Mouse (Mus musculus): Measurements from ENCODE around the gene Rex1bd.

The Rex1bd gene

DNA sequence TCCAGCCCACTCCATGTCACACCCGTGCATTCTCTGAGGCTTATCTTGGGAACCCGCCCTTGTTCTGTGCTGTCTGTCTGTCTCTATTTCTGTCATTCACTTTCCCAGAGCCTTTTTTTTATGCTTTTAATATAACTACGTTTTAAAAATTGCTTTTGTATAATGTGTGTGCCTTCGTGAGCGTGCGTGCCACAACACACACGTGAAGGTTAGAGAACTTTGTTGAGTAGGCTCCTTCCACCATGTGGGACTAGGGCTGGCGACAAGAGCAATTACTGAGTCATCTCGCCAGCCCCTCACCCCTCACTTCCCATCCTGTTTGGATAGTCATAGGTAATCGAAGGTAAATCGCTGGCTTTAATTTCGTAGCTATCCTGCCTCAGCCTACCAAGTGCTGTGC, 4.0 kb downstream of the Rex1bd start:
- no peak for DNase-seq (ENCODE audit: extremely low spot score, low spot score)

- no peak for DNase-seq (ENCODE audit: extremely low spot score, low spot score)
Observed at GRCm38 (mm10) chr8:70501820-70502529, 4.6 kb downstream of the Rex1bd start.

GRCm38 (mm10) chr8:70500386-70501301, 5.9 kb downstream of the Rex1bd start:
- no peak for DNase-seq (ENCODE audit: extremely low spot score, low spot score)

DNA sequence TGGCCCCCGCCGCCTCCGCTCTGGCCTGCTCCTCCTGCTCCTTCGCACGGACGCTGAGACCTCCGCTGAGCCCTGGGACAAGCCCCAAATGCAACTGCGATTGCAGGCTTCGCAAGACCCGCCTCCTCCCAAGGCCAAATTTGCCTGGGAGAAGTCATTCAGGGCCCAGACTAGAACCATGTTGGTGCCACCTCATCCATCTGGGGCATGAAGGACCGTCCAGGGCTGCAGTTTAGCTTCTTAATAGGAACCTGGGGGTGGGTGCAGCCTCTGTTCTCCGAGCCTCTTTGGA, 10.8 kb downstream of the Rex1bd start:
- peak; percentile 39 for DNase-seq (ENCODE audit: extremely low spot score, low spot score)

GRCm38 (mm10) chr8:70495001-70495770, 11.4 kb downstream of the Rex1bd start:
- peak; percentile 45 for DNase-seq (ENCODE audit: extremely low spot score, low spot score)

DNA sequence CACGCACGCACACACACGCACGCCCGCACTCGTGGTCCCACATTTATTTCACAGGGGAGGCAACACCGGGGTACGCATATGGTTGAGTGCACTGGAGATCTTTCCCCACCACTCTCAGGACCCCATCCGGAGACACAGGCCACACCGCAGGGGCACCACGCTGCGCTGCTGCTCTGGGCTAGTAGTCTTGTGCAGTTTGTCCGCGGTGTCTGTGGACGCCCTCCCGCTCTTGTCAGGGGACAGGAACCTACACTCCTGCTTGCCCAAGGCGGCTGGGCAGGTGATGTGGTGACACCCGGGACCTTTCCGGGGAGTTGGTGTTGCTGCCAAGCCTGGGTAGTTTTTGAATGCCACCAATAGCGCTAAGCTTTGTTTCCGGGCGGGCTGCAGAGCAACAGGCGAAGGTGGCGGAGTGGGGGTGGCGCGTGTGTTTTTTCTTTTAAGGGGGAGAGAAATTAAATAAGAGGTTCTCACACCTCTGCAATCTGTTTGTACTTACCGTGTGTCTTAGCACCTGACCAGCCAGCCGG, 12.1 kb downstream of the Rex1bd start:
- DNase-seq (ENCODE audit: extremely low spot score, low spot score): peak; percentile 50

- DNase-seq (ENCODE audit: extremely low spot score, low spot score): peak; percentile 50
Observed at GRCm38 (mm10) chr8:70493692-70494415, 12.7 kb downstream of the Rex1bd start.

GRCm38 (mm10) chr8:70492664-70493640, 13.6 kb downstream of the Rex1bd start, which contains the start of gene Crlf1:
Crlf1 (plus strand) TSS chr8:70493158.
- peak; percentile 49 for DNase-seq (ENCODE audit: extremely low spot score, low spot score)

DNA sequence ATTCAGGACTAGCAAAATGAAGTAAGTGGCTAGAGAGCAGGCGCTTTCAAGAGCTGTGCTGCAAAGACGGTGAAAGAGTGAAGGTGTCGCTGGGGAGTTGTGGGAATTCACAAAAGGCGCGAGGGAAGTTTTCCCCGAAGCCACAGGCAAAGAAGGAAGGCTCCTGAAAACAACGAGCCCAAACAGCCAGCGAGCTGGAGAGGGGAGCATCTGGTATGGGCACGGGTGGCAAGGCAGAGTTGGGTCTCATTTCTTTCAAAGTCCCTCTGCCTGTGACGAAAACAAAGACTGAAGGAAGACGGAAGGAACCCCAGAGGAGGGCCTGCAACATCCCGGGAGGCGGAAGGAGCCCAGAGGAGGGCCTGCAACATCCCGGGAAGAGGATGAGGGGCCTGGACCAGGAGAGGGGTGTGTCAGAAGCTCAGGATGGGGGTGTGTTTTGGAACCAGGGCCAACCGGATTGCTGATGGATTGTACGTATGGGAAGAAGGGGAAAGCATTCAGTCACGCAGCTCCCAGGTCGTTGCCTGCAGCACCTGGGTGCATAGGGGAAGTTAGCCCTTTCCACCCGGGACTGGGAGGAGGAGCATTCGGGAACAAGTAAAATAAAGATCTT, 15.6 kb downstream of the Rex1bd start:
- peak; percentile 59 for DNase-seq (ENCODE audit: extremely low spot score, low spot score)

- DNase-seq (ENCODE audit: extremely low spot score, low spot score): peak; percentile 38
Observed at GRCm38 (mm10) chr8:70490061-70490879, 16.3 kb downstream of the Rex1bd start.

- DNase-seq (ENCODE audit: extremely low spot score, low spot score): no peak
Observed at GRCm38 (mm10) chr8:70489576-70489975, 17.0 kb downstream of the Rex1bd start.

DNA sequence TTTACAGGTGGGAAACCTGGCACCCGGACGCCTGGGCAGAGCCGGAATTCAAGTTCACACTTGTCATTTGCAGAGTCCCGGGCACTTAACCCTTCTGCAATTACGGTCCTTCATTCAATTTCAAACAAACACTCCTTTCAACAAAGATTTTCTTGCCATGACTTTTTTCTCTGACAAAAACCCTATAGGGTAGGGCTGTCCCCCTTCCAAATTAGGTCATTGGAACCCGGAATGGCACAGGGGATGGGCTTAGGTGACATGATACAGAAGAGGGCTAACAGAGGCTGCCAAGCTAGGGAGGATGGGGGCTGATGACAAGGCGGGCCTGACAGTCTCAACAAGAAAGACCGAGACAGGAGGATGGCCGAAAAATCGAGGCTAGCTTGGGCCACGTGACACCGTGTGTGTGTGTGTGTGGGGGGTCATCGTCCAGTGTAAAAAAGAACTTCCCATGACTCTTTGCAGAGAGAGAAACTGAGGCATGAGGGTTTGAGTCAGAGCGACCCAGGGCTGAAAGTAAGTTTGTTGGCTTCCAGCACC, 17.6 kb downstream of the Rex1bd start:
- DNase-seq (ENCODE audit: extremely low spot score, low spot score): peak; percentile 52

DNA sequence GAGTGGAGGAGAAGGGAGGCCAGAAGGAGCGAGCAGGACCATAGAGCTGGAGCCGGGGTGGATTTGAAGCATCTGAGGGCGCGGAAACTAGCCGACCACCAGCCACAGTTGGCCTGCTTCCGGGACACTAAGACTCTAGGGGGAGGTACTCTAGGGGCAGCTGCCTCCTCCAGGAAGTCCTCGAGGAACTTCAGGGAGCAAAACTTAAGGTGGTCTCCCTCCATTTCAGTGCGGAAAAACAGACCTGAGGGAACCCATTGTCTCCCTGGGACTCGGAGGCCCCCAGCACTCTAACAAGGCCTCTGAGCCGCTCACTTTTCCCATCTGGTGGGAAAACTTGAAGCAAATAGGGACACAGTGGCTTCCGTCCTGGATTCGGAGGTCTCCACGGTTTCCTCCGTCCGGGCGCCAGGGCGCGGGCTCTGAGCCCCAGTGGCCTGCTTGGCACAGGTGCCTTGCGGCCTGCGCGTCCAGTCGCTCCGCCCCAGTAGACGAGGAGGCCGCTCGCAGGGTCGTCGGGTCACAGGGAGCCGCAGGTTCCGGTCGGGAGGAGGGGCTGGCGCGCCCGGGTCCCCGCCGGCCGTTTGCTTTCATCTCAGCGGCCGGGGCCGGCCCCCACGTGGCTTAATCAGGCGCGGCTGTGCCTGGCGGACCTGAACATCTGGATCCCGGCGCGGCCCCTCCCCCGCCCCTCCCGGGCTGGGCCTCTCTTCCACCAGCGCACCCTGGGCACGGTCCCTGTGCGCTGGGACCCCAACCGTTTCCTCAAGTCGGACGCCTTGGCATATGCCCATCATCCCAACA, 18.4 kb downstream of the Rex1bd start:
- DNase-seq (ENCODE audit: extremely low spot score, low spot score): peak; percentile 76

- DNase-seq (ENCODE audit: extremely low spot score, low spot score): peak; percentile 37
Observed at GRCm38 (mm10) chr8:70486941-70487520, 19.5 kb downstream of the Rex1bd start, which contains the start of gene Tmem59l. Tmem59l (minus strand) TSS chr8:70487358.

DNA sequence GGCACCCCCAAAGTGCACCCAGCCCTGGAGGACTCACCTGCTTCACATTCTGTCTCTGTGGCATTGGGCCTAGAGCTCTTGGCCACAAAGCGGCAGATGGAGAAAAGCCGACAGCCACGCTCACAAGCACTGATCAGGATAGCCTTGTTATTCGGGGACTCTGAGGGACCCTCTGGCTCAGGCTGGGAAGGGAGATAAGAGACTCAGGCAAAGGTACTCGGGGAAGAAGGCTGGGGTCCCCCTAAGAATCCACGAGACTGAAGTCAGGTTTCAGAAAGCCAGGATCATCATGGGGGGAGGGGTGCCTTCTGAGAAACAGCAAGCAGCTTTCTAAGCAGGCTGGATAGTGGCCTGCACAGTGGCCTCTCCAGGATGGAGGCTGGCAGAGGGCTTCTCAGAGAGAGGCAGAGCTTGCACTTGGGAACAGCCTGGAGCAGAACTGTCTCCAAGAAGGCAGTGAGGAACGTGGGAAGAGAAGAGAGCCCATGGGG, 20.3 kb downstream of the Rex1bd start:
- no peak for DNase-seq (ENCODE audit: extremely low spot score, low spot score)

DNA sequence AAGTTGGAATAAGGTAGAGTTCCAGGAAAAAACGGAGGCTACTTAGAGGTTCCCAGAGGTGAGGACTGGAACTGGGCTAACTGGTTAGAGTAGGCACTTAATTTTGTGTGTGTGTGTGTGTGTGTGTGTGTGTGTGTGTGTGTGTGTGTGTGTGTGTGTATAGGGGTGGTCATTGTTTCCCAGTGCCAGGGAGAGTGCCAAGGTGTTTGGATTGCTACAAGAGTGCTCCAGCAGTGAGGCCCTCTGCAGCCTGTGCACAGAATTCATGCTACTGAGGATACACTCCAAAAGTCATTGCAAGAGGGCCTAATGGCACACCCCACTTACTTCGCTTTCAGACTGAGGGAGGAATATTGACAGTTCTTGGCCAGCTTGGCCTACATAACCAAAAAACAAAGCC, 23.6 kb downstream of the Rex1bd start:
- DNase-seq (ENCODE audit: extremely low spot score, low spot score): no peak

- DNase-seq (ENCODE audit: extremely low spot score, low spot score): no peak
Observed at GRCm38 (mm10) chr8:70481908-70482307, 24.6 kb downstream of the Rex1bd start.

Measured in neural tube, embryonic 10.5 days (tissue).